Mouse (Mus musculus) liver, postnatal 0 days (tissue): ENCODE data around the gene Gm9747.

Experiments used
- CTCF ChIP-seq: sonication (generic); IDR thresholded peaks from 2 replicates; pipeline ENCODE4 v1.5.1; 2016; ENCODE audit warnings: antibody characterized with exemption, low read depth
- EP300 ChIP-seq: IDR thresholded peaks from 2 replicates; pipeline ENCODE4 v1.6.1; 2016; ENCODE audit warnings: antibody characterized with exemption, low read depth, mild to moderate bottlenecking

DNA sequence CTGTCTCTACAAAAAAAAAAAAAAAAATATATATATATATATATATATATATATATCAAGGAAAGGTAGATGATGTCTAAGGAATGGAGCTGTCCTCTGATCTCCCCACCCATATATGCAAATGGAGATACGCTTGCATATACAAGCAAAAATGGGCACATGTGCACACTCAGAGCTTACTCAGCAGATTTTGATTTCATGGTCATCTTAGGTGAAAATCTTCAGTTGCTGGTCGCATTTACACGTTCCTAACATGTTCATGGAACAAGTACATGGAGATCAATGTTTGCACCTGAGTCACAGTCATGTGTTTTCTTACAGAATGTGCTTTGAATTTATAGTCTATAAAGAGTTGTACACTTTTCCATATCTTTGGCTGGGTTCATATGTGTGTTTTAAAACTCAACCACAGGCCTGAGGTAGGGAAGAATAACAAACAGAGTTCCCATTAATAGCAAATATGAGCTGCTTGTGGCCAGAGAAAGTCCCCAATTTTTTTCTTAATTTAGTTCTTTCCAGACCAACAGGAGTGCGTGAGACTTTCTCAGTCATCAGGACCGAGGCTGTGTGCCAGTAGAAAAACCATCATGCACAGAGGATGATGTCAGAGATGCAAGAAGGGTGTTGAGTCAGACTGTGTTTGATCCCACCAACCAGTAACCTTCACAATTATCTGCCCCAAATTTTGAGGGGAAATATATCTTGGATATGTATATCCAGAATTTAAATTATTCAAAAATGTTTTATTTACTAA lies 9.7 kb upstream of the Gm9747 start:
- no peak for TF ChIP-seq CTCF
- no peak for TF ChIP-seq EP300
